Mouse (Mus musculus): ENCODE measurements around the gene Tymp.
A peak's percentile ranks its signal among the peaks of the same experiment; 100 is the strongest.

GRCm38 (mm10) chr15:89373762-89374248 lies 3.0 kb downstream of the Tymp start, which contains the start of gene Sco2:
- TF ChIP-seq CTCF (IDR thresholded peaks at IDR 0.05; ENCODE audit: extremely low read depth, insufficient read depth, insufficient read length, insufficient replicate concordance) (peak; percentile 84), POLR2A (IDR thresholded peaks at IDR 0.05; ENCODE audit: low read depth, low read length) (peak; percentile 60; the same call in 1 of the 2 replicates)
